Mouse (Mus musculus): Measurements from ENCODE around the gene Stk38. TPM values are rescaled to one million over a fixed set of nuclear protein-coding genes. Genes with fewer than 3 reads are reported as not detected.
A peak's percentile ranks its signal among the peaks of the same experiment; 100 is the strongest.

Stk38 gene
- polyA plus RNA-seq, 1 experiment = 82.8 TPM

GRCm38 (mm10) chr17:28944481-28944880, 63.3 kb downstream of the Stk38 start:
- WGBS = 89% methylated on average over 7 of the region's 7 CpGs
- Histone ChIP-seq H3K4me1 (ENCODE audit: control insufficient read depth, insufficient read depth, low read length) (peaks cover 7% of the 10 kb centered on the region), H3K27ac (ENCODE audit: insufficient read depth, low read length) (no peak overlapping the region), H3K4me3 (replicated peaks; ENCODE audit: insufficient read depth, low read depth, low read length) (no peak overlapping the region), H3K27me3 (ENCODE audit: control insufficient read depth, insufficient read depth, low read length) (no peaks in the 10 kb centered on the region)
- no peak for TF ChIP-seq CTCF (IDR thresholded peaks at IDR 0.05; ENCODE audit: borderline replicate concordance, insufficient read depth, low read depth, low read length)
- TF ChIP-seq POLR2A (IDR thresholded peaks at IDR 0.05; ENCODE audit: borderline replicate concordance, insufficient read depth, low read length) = no peak
- no peak for DNase-seq

- TF ChIP-seq POLR2A (IDR thresholded peaks at IDR 0.05; ENCODE audit: borderline replicate concordance, insufficient read depth, low read length) (no peak), CTCF (IDR thresholded peaks at IDR 0.05; ENCODE audit: borderline replicate concordance, insufficient read depth, low read depth, low read length) (no peak)
- Histone ChIP-seq H3K27me3 (ENCODE audit: control insufficient read depth, insufficient read depth, low read length) (no peaks in the 10 kb centered on the region), H3K4me3 (replicated peaks; ENCODE audit: insufficient read depth, low read depth, low read length) (no peak within 1 kb of the TSS), H3K27ac (ENCODE audit: insufficient read depth, low read length) (no peak within 1 kb of the TSS), H3K4me1 (ENCODE audit: control insufficient read depth, insufficient read depth, low read length) (peaks cover 7% of the 10 kb centered on the region)
- WGBS = 92% methylated on average over 7 of the region's 7 CpGs
- DNase-seq = no peak
These were observed 64.1 kb downstream of the Stk38 start, which contains the start of gene Pxt1 for GRCm38 (mm10) chr17:28943740-28944139. TSS of gene Pxt1 (minus strand) at chr17:28943840.

GRCm38 (mm10) chr17:28942101-28942500, 65.7 kb downstream of the Stk38 start:
- no peak for DNase-seq
- 80% methylated on average over 10 of the region's 11 CpGs for WGBS
- Histone ChIP-seq H3K27me3 (ENCODE audit: control insufficient read depth, insufficient read depth, low read length) (no peaks in the 10 kb centered on the region), H3K27ac (ENCODE audit: insufficient read depth, low read length) (no peak overlapping the region), H3K4me3 (replicated peaks; ENCODE audit: insufficient read depth, low read depth, low read length) (no peak overlapping the region), H3K4me1 (ENCODE audit: control insufficient read depth, insufficient read depth, low read length) (peaks cover 7% of the 10 kb centered on the region)
- TF ChIP-seq CTCF (IDR thresholded peaks at IDR 0.05; ENCODE audit: borderline replicate concordance, insufficient read depth, low read depth, low read length) (no peak), POLR2A (IDR thresholded peaks at IDR 0.05; ENCODE audit: borderline replicate concordance, insufficient read depth, low read length) (no peak)

- no peak overlapping the region for H3K4me3 ChIP-seq (replicated peaks; ENCODE audit: insufficient read depth, low read depth, low read length)
- H3K4me1 ChIP-seq (ENCODE audit: control insufficient read depth, insufficient read depth, low read length) = peaks cover 7% of the 10 kb centered on the region
- H3K27ac ChIP-seq (ENCODE audit: insufficient read depth, low read length) = no peak overlapping the region
- no peak for TF ChIP-seq POLR2A (IDR thresholded peaks at IDR 0.05; ENCODE audit: borderline replicate concordance, insufficient read depth, low read length)
- TF ChIP-seq CTCF (IDR thresholded peaks at IDR 0.05; ENCODE audit: borderline replicate concordance, insufficient read depth, low read depth, low read length) = no peak
- DNase-seq = peak in 1 of 2 experiments; percentile 36
- no peaks in the 10 kb centered on the region for H3K27me3 ChIP-seq (ENCODE audit: control insufficient read depth, insufficient read depth, low read length)
- WGBS = 45% methylated on average over 25 of the region's 25 CpGs
These were observed 66.8 kb downstream of the Stk38 start for GRCm38 (mm10) chr17:28940776-28941555.

GRCm38 (mm10) chr17:28936622-28937345, 71.0 kb downstream of the Stk38 start:
- Histone ChIP-seq H3K27me3 (ENCODE audit: control insufficient read depth, insufficient read depth, low read length) (no peaks in the 10 kb centered on the region), H3K4me3 (replicated peaks; ENCODE audit: insufficient read depth, low read depth, low read length) (no peak overlapping the region), H3K27ac (ENCODE audit: insufficient read depth, low read length) (no peak overlapping the region), H3K4me1 (ENCODE audit: control insufficient read depth, insufficient read depth, low read length) (peaks cover 7% of the 10 kb centered on the region)
- DNase-seq = peak in 1 of 2 experiments; percentile 26
- 70% methylated on average over 10 of the region's 10 CpGs for WGBS
- TF ChIP-seq CTCF (IDR thresholded peaks at IDR 0.05; ENCODE audit: borderline replicate concordance, insufficient read depth, low read depth, low read length) (peak; percentile 45; the same call in 1 of the 2 replicates), POLR2A (IDR thresholded peaks at IDR 0.05; ENCODE audit: borderline replicate concordance, insufficient read depth, low read length) (no peak)

GRCm38 (mm10) chr17:28936133-28936532, 71.7 kb downstream of the Stk38 start:
- DNase-seq = no peak
- no peak overlapping the region for H3K4me3 ChIP-seq (replicated peaks; ENCODE audit: insufficient read depth, low read depth, low read length)
- TF ChIP-seq POLR2A (IDR thresholded peaks at IDR 0.05; ENCODE audit: borderline replicate concordance, insufficient read depth, low read length) = no peak
- no peak for TF ChIP-seq CTCF (IDR thresholded peaks at IDR 0.05; ENCODE audit: borderline replicate concordance, insufficient read depth, low read depth, low read length)
- 89% methylated on average over 7 of the region's 7 CpGs for WGBS
- H3K4me1 ChIP-seq (ENCODE audit: control insufficient read depth, insufficient read depth, low read length) = peaks cover 4% of the 10 kb centered on the region; the same call in 1 of the 2 replicates
- no peaks in the 10 kb centered on the region for H3K27me3 ChIP-seq (ENCODE audit: control insufficient read depth, insufficient read depth, low read length)
- H3K27ac ChIP-seq (ENCODE audit: insufficient read depth, low read length) = no peak overlapping the region

- H3K4me3 ChIP-seq (replicated peaks; ENCODE audit: insufficient read depth, low read depth, low read length) = no peak overlapping the region
- 65% methylated on average over 19 of the region's 19 CpGs for WGBS
- H3K4me1 ChIP-seq (ENCODE audit: control insufficient read depth, insufficient read depth, low read length) = peaks cover 9% of the 10 kb centered on the region; the same call in 1 of the 2 replicates
- DNase-seq = no peak
- H3K27me3 ChIP-seq (ENCODE audit: control insufficient read depth, insufficient read depth, low read length) = no peaks in the 10 kb centered on the region
- TF ChIP-seq CTCF (IDR thresholded peaks at IDR 0.05; ENCODE audit: borderline replicate concordance, insufficient read depth, low read depth, low read length) (no peak), POLR2A (IDR thresholded peaks at IDR 0.05; ENCODE audit: borderline replicate concordance, insufficient read depth, low read length) (no peak)
- no peak overlapping the region for H3K27ac ChIP-seq (ENCODE audit: insufficient read depth, low read length)
These were observed 73.5 kb downstream of the Stk38 start for GRCm38 (mm10) chr17:28934120-28934916.
